Mouse (Mus musculus) forebrain, embryonic 11.5 days (tissue): Measurements from ENCODE around the gene Gm21983. TPM values are rescaled to one million over a fixed set of nuclear protein-coding genes. Genes with fewer than 3 reads are reported as not detected.

ENCODE experiments used
- ATAC-seq: fragments of 200-750 bp; cut with Nextera tagmentation; replicated peaks from 2 replicates; pipeline ENCODE4 v1.8.0; 2017; ENCODE audit warnings: moderate TSS enrichment; ENCODE audit not compliant: low FRiP score
- DNase-seq: peaks from one replicate; pipeline ENCODE4 v3.0.0-alpha.2; 2017; ENCODE audit warnings: low spot score
- H3K27ac ChIP-seq: fragments of 300-500 bp; sonication (generic); 2 replicates; pipeline ENCODE4 v1.5.1; 2014; ENCODE audit warnings: low read depth, low read length
- H3K27me3 ChIP-seq: fragments of 300-500 bp; sonication (generic); 2 replicates; pipeline ENCODE4 v1.6.1; 2014; ENCODE audit warnings: mild to moderate bottlenecking, low read length, mixed read lengths; ENCODE audit not compliant: control insufficient read depth, insufficient read depth
- H3K36me3 ChIP-seq: fragments of 300-500 bp; sonication (generic); 2 replicates; pipeline ENCODE4 v1.6.1; 2014; ENCODE audit warnings: mild to moderate bottlenecking, low read length, moderate library complexity, mixed read lengths; ENCODE audit not compliant: control insufficient read depth, insufficient read depth
- H3K4me1 ChIP-seq: fragments of 300-500 bp; sonication (generic); replicated peaks from 2 replicates; pipeline ENCODE4 v1.6.1; 2014; ENCODE audit warnings: low read length, mixed read lengths; ENCODE audit not compliant: control insufficient read depth, insufficient read depth
- H3K4me2 ChIP-seq: fragments of 300-500 bp; sonication (generic); 2 replicates; pipeline ENCODE4 v1.6.1; 2014; ENCODE audit warnings: low read depth, mild to moderate bottlenecking, low read length, moderate library complexity, mixed read lengths; ENCODE audit not compliant: severe bottlenecking
- H3K4me3 ChIP-seq: fragments of 300-500 bp; sonication (generic); 2 replicates; pipeline ENCODE4 v1.5.1; 2014; ENCODE audit warnings: low read depth, low read length
- H3K9ac ChIP-seq: fragments of 300-500 bp; sonication (generic); 2 replicates; pipeline ENCODE4 v1.6.1; 2014; ENCODE audit warnings: low read length
- H3K9me3 ChIP-seq: fragments of 300-500 bp; sonication (generic); 2 replicates; pipeline ENCODE4 v1.6.1; 2016; ENCODE audit warnings: low read length, mixed read lengths; ENCODE audit not compliant: control insufficient read depth
- WGBS: fragments of 180-500 bp; shearing (Covaris S2); extraction: QIAGEN DNeasy Blood & Tissue Kit; methylation state at CpG from one replicate; pipeline ENCODE4 v1.1.7; 2014; 5-methylcytosine and 5-hydroxymethylcytosine counted together
- polyA plus RNA-seq: library from polyadenylated mRNA; unstranded; fragments of >200 nt; fragmentation: Nextera tagmentation; extraction: Ambion mirVana; gene quantifications from 2 replicates; pipeline ENCODE4 v1.2.1, GENCODE M21; 2014

Gene Gm21983
- polyA plus RNA-seq, 1 experiment from 2014 or later: 0.98 TPM

DNA sequence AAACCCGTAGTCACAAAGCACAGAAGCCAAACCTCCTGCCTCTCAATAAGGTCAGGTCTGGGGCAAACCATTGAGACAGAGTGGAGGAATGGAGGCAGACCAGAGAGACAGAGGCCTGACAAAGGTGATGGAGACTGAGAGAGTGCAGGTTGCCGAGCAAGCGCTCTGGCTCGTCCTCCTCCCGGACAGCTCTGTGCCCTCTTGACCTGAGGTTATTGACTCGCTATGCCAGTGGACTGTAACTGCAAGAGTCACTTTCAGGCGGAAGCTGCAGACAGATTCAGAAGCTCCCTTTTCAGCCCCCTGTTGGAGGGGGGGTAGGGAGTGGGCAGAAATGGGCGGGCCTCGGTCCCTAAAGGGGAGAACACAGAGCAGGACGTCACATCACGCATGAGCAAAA is 39.1 kb upstream of the Gm21983 start:
- DNase-seq (no peak), ATAC-seq (no peak)
- H3K27me3 ChIP-seq: no peaks in the 10 kb centered on the region
- H3K27ac ChIP-seq: no peak overlapping the region
- H3K9ac ChIP-seq: no peak overlapping the region
- no peaks in the 10 kb centered on the region; the same call in 1 of the 2 replicates for H3K36me3 ChIP-seq
- H3K4me3 ChIP-seq: no peak overlapping the region
- H3K4me2 ChIP-seq: no peak overlapping the region
- no peaks in the 10 kb centered on the region for H3K9me3 ChIP-seq
- 86% methylated on average over 11 of the region's 11 CpGs for WGBS
- no peaks in the 10 kb centered on the region; the same call in 1 of the 2 replicates for H3K4me1 ChIP-seq

GRCm38 (mm10) chr7:27218586-27218985 is 37.7 kb upstream of the Gm21983 start:
- Histone ChIP-seq H3K36me3 (no peaks in the 10 kb centered on the region; the same call in 1 of the 2 replicates), H3K9me3 (no peaks in the 10 kb centered on the region), H3K4me2 (no peak overlapping the region), H3K4me3 (no peak overlapping the region), H3K27ac (no peak overlapping the region), H3K9ac (no peak overlapping the region), H3K4me1 (no peaks in the 10 kb centered on the region), H3K27me3 (no peaks in the 10 kb centered on the region)
- WGBS: 95% methylated on average over 7 of the region's 7 CpGs
- ATAC-seq (no peak), DNase-seq (no peak)

- Histone ChIP-seq H3K36me3 (peaks cover 4% of the 10 kb centered on the region; the same call in 1 of the 2 replicates), H3K27ac (no peak overlapping the region), H3K4me2 (no peak overlapping the region), H3K4me1 (no peaks in the 10 kb centered on the region), H3K27me3 (no peaks in the 10 kb centered on the region), H3K9me3 (no peaks in the 10 kb centered on the region), H3K4me3 (no peak overlapping the region), H3K9ac (no peak overlapping the region)
- 82% methylated on average over 2 of the region's 2 CpGs for WGBS
- no peak for DNase-seq
- ATAC-seq: no peak
Observed at GRCm38 (mm10) chr7:27212626-27213025, 31.7 kb upstream of the Gm21983 start.

- Histone ChIP-seq H3K9ac (no peak overlapping the region), H3K4me3 (no peak overlapping the region), H3K36me3 (peaks cover 2% of the 10 kb centered on the region; the same call in 1 of the 2 replicates), H3K27ac (no peak overlapping the region), H3K9me3 (no peaks in the 10 kb centered on the region), H3K4me2 (no peak overlapping the region), H3K4me1 (no peaks in the 10 kb centered on the region), H3K27me3 (no peaks in the 10 kb centered on the region)
- no peak for DNase-seq
- WGBS: 94% methylated on average over 8 of the region's 8 CpGs
- ATAC-seq: no peak
Observed at GRCm38 (mm10) chr7:27203730-27204449, 23.0 kb upstream of the Gm21983 start.

GRCm38 (mm10) chr7:27198779-27199178 is 17.9 kb upstream of the Gm21983 start:
- Histone ChIP-seq H3K9me3 (no peaks in the 10 kb centered on the region), H3K27me3 (no peaks in the 10 kb centered on the region), H3K36me3 (0 out of 2 replicates have a peak, but pooled peaks cover 2% of the 10 kb centered on the region), H3K4me2 (no peak overlapping the region), H3K4me3 (no peak overlapping the region), H3K4me1 (peaks cover 7% of the 10 kb centered on the region; the same call in 1 of the 2 replicates), H3K27ac (no peak overlapping the region), H3K9ac (no peak overlapping the region)
- DNase-seq: no peak
- 94% methylated on average over 8 of the region's 8 CpGs for WGBS
- no peak for ATAC-seq

DNA sequence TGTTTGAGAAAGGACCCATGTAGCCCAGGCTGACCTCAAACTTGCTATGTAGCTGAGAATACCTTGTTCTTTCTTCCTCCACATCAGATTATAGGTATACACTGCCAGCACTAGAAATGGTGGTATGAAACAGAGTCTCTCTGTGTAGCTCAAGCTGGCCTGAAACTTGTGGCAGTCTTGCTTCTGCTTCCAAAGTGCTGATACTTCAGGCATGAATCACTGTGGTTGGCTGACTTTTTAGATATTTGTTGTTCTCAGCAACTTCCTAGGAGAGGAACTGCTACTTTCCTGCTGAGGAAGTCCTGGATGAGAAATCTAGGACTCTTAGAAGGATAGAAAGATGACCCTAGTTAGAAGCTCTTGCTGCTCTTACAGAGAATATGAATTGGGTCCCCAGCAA is 17.5 kb upstream of the Gm21983 start:
- Histone ChIP-seq H3K9ac (no peak overlapping the region), H3K4me2 (no peak overlapping the region), H3K4me3 (no peak overlapping the region), H3K27me3 (no peaks in the 10 kb centered on the region), H3K9me3 (no peaks in the 10 kb centered on the region), H3K4me1 (peaks cover 9% of the 10 kb centered on the region; the same call in 1 of the 2 replicates), H3K36me3 (peaks cover 1% of the 10 kb centered on the region; the same call in 1 of the 2 replicates), H3K27ac (no peak overlapping the region)
- DNase-seq (no peak), ATAC-seq (no peak)

- Histone ChIP-seq H3K27ac (no peak overlapping the region), H3K27me3 (no peaks in the 10 kb centered on the region), H3K4me3 (no peak overlapping the region), H3K36me3 (peaks cover 1% of the 10 kb centered on the region; the same call in 1 of the 2 replicates), H3K9me3 (no peaks in the 10 kb centered on the region), H3K4me2 (no peak overlapping the region), H3K4me1 (peaks cover 9% of the 10 kb centered on the region; the same call in 1 of the 2 replicates), H3K9ac (no peak overlapping the region)
- DNase-seq (no peak), ATAC-seq (no peak)
- 93% methylated on average over 8 of the region's 8 CpGs for WGBS
Observed at GRCm38 (mm10) chr7:27197634-27198033, 16.7 kb upstream of the Gm21983 start.

DNA sequence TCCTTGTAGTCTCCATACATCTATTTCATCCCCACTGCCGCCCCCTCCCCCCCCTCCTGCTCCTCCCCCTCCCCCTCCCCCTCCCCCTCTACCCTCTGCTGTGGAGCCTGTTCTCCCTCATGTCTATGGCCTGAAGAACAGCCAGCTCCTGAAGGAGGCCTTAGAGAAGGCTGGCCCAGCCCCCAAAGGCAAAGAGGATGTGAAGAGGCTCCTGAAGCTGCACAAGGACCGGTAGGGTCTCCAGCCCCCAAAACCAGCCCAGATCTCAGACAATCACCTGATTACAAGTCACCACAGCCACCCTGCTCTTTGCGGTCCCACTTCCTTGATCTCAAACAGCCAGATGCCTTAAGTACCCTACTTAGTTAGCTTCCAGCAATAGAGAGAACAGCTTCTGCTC is 16.2 kb upstream of the Gm21983 start:
- Histone ChIP-seq H3K4me1 (peaks cover 9% of the 10 kb centered on the region; the same call in 1 of the 2 replicates), H3K27me3 (no peaks in the 10 kb centered on the region), H3K36me3 (peaks cover 6% of the 10 kb centered on the region), H3K9ac (no peak overlapping the region), H3K4me2 (no peak overlapping the region), H3K4me3 (no peak overlapping the region), H3K9me3 (no peaks in the 10 kb centered on the region), H3K27ac (no peak overlapping the region)
- 83% methylated on average over 3 of the region's 3 CpGs for WGBS
- ATAC-seq (no peak), DNase-seq (no peak)
